Comparison of ENCODE assay signal across 8 mouse cellular contexts in genomic region chr3:126363568-126364505, GRCm38 (mm10). TPM values are rescaled to one million over a fixed set of nuclear protein-coding genes. Genes with fewer than 3 reads are reported as not detected.
DNase-seq lines count a peak whose midpoint lies in the region; ATAC-seq and TF ChIP-seq lines count a peak whose summit lies in the region.

Gene Arsj (plus strand): TSS chr3:126363684.

- peak; percentile 74 for ATAC-seq in frontal cortex, adult (ENCODE audit: low TSS enrichment)
- ATAC-seq in midbrain, embryonic 11.5 days (ENCODE audit: low FRiP score): peak; percentile 88

- H3K27me3 ChIP-seq in midbrain, embryonic 11.5 days (ENCODE audit: control insufficient read depth, insufficient read depth, low read length): no peaks in the 10 kb centered on the region
- H3K27me3 ChIP-seq in small intestine, adult 2 months (ENCODE audit: control insufficient read depth, insufficient read depth, low read length): no peaks in the 10 kb centered on the region

- WGBS in midbrain, embryonic 11.5 days: 15% methylated on average over 41 of the region's 41 CpGs
- WGBS in small intestine, adult 2 months: 17% methylated on average over 41 of the region's 41 CpGs

- peak within 1 kb of the TSS; percentile 72 for H3K4me2 ChIP-seq in midbrain, embryonic 11.5 days

- no peaks in the 10 kb centered on the region for H3K9me3 ChIP-seq in midbrain, embryonic 11.5 days (ENCODE audit: control insufficient read depth, low read length)

- TF ChIP-seq POLR2A in small intestine, adult 2 months (IDR thresholded peaks at IDR 0.05; ENCODE audit: low read depth, low read length): no peak

- peak within 1 kb of the TSS; percentile 35 for H3K4me3 ChIP-seq in midbrain, embryonic 11.5 days (ENCODE audit: low read depth, low read length)
- peak within 1 kb of the TSS; percentile 53 for H3K4me3 ChIP-seq in small intestine, adult 2 months (ENCODE audit: low read depth, low read length)

- H3K4me1 ChIP-seq in midbrain, embryonic 11.5 days (ENCODE audit: control insufficient read depth, insufficient read depth, low read length): peaks cover 2% of the 10 kb centered on the region; the same call in 1 of the 2 replicates
- no peaks in the 10 kb centered on the region for H3K4me1 ChIP-seq in small intestine, adult 2 months (ENCODE audit: control insufficient read depth, insufficient read depth, insufficient read length, low read length)

- no peak within 1 kb of the TSS for H3K27ac ChIP-seq in midbrain, embryonic 11.5 days (ENCODE audit: low read depth, low read length)
- H3K27ac ChIP-seq in small intestine, adult 2 months (ENCODE audit: insufficient read depth, low read depth, low read length): no peak within 1 kb of the TSS

- intact Hi-C loops in left cerebral cortex, postnatal 25 days (cut with DNase I): no loop called here

- TF ChIP-seq CTCF in small intestine, adult 2 months (IDR thresholded peaks at IDR 0.05; ENCODE audit: extremely low read depth, insufficient read length, insufficient replicate concordance, low read depth, low read length): no peak

- peak within 1 kb of the TSS; percentile 55 for H3K9ac ChIP-seq in midbrain, embryonic 11.5 days (ENCODE audit: low read length)

- DNase-seq in Muller cell, postnatal 12 days (ENCODE audit: inconsistent ontology term): peak; percentile 73
- peak; percentile 2 for DNase-seq in cerebellum, adult 9-11 months
- DNase-seq in heart, postnatal 4 days: peak; percentile 67
- DNase-seq in left cerebral cortex, postnatal 25 days (ENCODE audit: low spot score in 2 of 2): peak; percentile 54 to 65
- DNase-seq in midbrain, embryonic 11.5 days (ENCODE audit: low spot score, missing footprints): peak; percentile 90
- DNase-seq in c-Kit-positive CD71-positive TER-119-positive erythroid progenitor cells, embryonic 14.5 days (ENCODE audit: low spot score): no peak

- no peaks in the 10 kb centered on the region for H3K36me3 ChIP-seq in midbrain, embryonic 11.5 days (ENCODE audit: control insufficient read depth, insufficient read depth, low read length)
- H3K36me3 ChIP-seq in small intestine, adult 2 months (ENCODE audit: control insufficient read depth, insufficient read depth, low read length): no peaks in the 10 kb centered on the region

RNA-seq across cellular contexts. Expression of gene Arsj, which starts in this region (rescaled TPM):
- 1 to 10 TPM; 1.8 to 2.2 TPM for total RNA-seq in heart, postnatal 4 days (2021)
- 1 to 10 TPM; 2.1 to 2.5 TPM for total RNA-seq in left cerebral cortex, postnatal 25 days (2021)
- polyA plus RNA-seq in midbrain, embryonic 11.5 days (2014; fragmentation: Nextera tagmentation; extraction: Ambion mirVana): 0.20 and 0.28 TPM in 2 replicates
- 0.06 and 0.13 TPM in 2 replicates for polyA plus RNA-seq in small intestine, adult 2 months (2012; rRNA removed)

Comparison
In these comparisons a context has a peak if more than half of its experiments do, and no peak if none do; other contexts are left out.
1. Peak in DNase-seq, ATAC-seq, H3K4me3 ChIP-seq, H3K9ac ChIP-seq and H3K4me2 ChIP-seq in midbrain, embryonic 11.5 days; RNA of the gene not detected or under 1 TPM.